Mouse (Mus musculus): ENCODE data around the gene Fam120a.

DNA sequence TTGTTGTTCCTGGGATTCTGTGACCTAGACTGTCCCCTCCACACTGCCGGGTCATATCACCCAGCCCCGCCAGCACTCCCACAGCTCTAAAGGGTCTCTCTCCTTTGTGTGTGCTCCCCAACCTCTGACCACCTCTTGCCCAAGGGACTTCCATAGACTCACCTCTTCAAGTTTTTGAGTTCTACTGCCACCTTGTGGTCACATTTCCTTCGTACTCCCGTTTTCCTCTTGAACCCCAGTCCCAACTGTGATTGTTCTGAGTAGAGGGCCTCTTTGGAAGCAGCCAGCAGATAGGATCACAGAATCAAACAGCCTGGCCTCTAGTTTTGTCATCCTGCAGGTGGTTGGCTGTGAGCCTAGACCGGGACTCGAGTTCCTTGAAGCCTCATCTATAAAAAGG lies 30.8 kb upstream of the Fam120a start:
- TF ChIP-seq GATA1 (IDR thresholded peaks at IDR 0.05; ENCODE audit: borderline replicate concordance, low read length) (no peak), CTCF (IDR thresholded peaks at IDR 0.05; ENCODE audit: low read depth, low read length) (0 out of 2 replicates have a peak, but pooled peaks have one; percentile 6), GATA2 (IDR thresholded peaks at IDR 0.05; ENCODE audit: borderline replicate concordance, low read depth, low read length) (no peak)
